Mouse (Mus musculus) lung, embryonic 15.5 days (tissue): ENCODE results near the gene Ginm1. TPM values are rescaled to one million over a fixed set of nuclear protein-coding genes. Genes with fewer than 3 reads are reported as not detected.
A peak's percentile ranks its signal among the peaks of the same experiment; 100 is the strongest.

ENCODE experiments used
- ATAC-seq: fragments of 200-750 bp; cut with Nextera tagmentation; 2 replicates; pipeline ENCODE4 v1.8.0; 2017; ENCODE audit warnings: moderate number of reproducible peaks, borderline replicate concordance; ENCODE audit not compliant: low FRiP score, low TSS enrichment; ENCODE audit errors: extremely low read depth
- H3K27ac ChIP-seq: fragments of 300-500 bp; sonication (generic); 2 replicates; pipeline ENCODE4 v1.5.1; 2015; ENCODE audit warnings: moderate library complexity, mild to moderate bottlenecking, inconsistent platforms
- H3K27me3 ChIP-seq: fragments of 300-500 bp; sonication (generic); 2 replicates; pipeline ENCODE4 v1.6.1; 2015; ENCODE audit warnings: inconsistent platforms
- H3K36me3 ChIP-seq: fragments of 300-500 bp; sonication (generic); 2 replicates; pipeline ENCODE4 v1.6.1; 2015; ENCODE audit warnings: inconsistent platforms
- H3K4me1 ChIP-seq: fragments of 300-500 bp; sonication (generic); 2 replicates; pipeline ENCODE4 v1.6.1; 2015; ENCODE audit warnings: inconsistent platforms
- H3K4me2 ChIP-seq: fragments of 300-500 bp; sonication (generic); 2 replicates; pipeline ENCODE4 v1.6.1; 2015; ENCODE audit warnings: inconsistent platforms, mild to moderate bottlenecking, moderate library complexity
- H3K4me3 ChIP-seq: fragments of 300-500 bp; sonication (generic); 2 replicates; pipeline ENCODE4 v1.5.1; 2015; ENCODE audit warnings: mild to moderate bottlenecking, inconsistent platforms
- H3K9ac ChIP-seq: fragments of 300-500 bp; sonication (generic); 2 replicates; pipeline ENCODE4 v1.6.1; 2015; ENCODE audit warnings: inconsistent platforms
- H3K9me3 ChIP-seq: fragments of 300-500 bp; sonication (generic); 2 replicates; pipeline ENCODE4 v1.6.1; 2016; ENCODE audit warnings: inconsistent platforms
- WGBS: fragments of 180-500 bp; shearing (Covaris S2); methylation state at CpG from one replicate; pipeline ENCODE4 v1.1.7; 2015; 5-methylcytosine and 5-hydroxymethylcytosine counted together
- polyA plus RNA-seq: library from polyadenylated mRNA; unstranded; fragments of >200 nt; fragmentation: Nextera tagmentation; extraction: Ambion mirVana; gene quantifications from 2 replicates; pipeline ENCODE4 v1.2.1, GENCODE M21; 2015

The Ginm1 gene
- 87.7 and 88.8 TPM in 2 replicates for polyA plus RNA-seq

DNA sequence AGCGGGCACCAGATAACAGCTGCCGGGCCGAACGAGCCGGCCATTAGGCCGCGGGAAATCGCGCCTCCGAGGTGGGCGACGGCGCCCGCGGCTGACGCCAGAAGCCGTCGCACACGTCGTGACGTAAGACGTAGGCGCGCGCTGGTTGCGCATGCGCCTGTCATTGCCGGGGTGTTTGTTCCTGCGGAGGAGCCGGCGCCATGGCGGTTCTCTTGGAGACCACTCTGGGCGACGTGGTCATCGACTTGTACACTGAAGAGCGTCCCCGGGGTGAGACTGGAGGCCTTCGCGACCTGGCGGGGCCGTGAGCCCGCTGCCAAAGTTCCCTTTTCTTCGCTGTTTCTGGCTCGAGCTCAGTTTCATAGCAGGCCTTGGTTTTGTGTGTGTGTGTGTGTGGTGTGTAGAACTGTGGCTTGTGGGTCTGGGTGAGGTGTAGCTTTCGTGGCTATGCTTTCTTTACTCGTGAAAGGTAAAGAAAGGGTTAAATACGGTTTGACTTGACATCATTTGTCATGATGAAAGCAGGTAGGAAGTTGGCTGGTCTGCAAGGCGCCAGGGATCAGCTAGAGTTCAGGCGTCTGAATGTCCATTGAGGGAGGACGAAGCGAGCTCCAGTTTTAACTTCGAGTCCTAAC, at the start of gene Ginm1, which contains the start of gene Ppil4:
Gene Ginm1, minus strand, starts transcription at position 74 of the 635 bp plus-strand sequence.
Gene Ppil4, plus strand, starts transcription at position 141 of the 635 bp plus-strand sequence.
- H3K4me1 ChIP-seq, result peaks cover 15% of the 10 kb centered on the region
- peak within 1 kb of the TSS; percentile 74 for H3K4me3 ChIP-seq
- H3K27me3 ChIP-seq, result no peaks in the 10 kb centered on the region
- H3K9me3 ChIP-seq, result no peaks in the 10 kb centered on the region
- H3K27ac ChIP-seq, result peak within 1 kb of the TSS; percentile 48; the same call in 1 of the 2 replicates
- H3K4me2 ChIP-seq, result peak within 1 kb of the TSS; percentile 68
- H3K36me3 ChIP-seq, result peaks cover 27% of the 10 kb centered on the region
- under 1% methylated on average over 52 of the region's 52 CpGs for WGBS
- H3K9ac ChIP-seq, result peak within 1 kb of the TSS; percentile 82
- ATAC-seq, result peak; percentile 95

- H3K4me3 ChIP-seq, result no peak overlapping the region
- ATAC-seq, result peak; percentile 82
- no peaks in the 10 kb centered on the region for H3K27me3 ChIP-seq
- peak overlapping the region; percentile 35 for H3K4me2 ChIP-seq
- H3K9me3 ChIP-seq, result no peaks in the 10 kb centered on the region
- peaks cover 19% of the 10 kb centered on the region for H3K4me1 ChIP-seq
- H3K27ac ChIP-seq, result peak overlapping the region; percentile 62
- no peak overlapping the region for H3K9ac ChIP-seq
- 24% methylated on average over 14 of the region's 14 CpGs for WGBS
- H3K36me3 ChIP-seq, result no peaks in the 10 kb centered on the region
Measured at GRCm38 (mm10) chr10:7841571-7842080, 49.0 kb upstream of the Ginm1 start.

GRCm38 (mm10) chr10:7840785-7841184, 48.2 kb upstream of the Ginm1 start:
- H3K4me1 ChIP-seq, result peaks cover 19% of the 10 kb centered on the region
- ATAC-seq, result no peak
- no peak overlapping the region for H3K27ac ChIP-seq
- H3K9me3 ChIP-seq, result no peaks in the 10 kb centered on the region
- H3K4me3 ChIP-seq, result no peak overlapping the region
- WGBS, result 59% methylated on average over 3 of the region's 3 CpGs
- H3K27me3 ChIP-seq, result no peaks in the 10 kb centered on the region; the same call in 1 of the 2 replicates
- no peaks in the 10 kb centered on the region for H3K36me3 ChIP-seq
- no peak overlapping the region for H3K4me2 ChIP-seq
- no peak overlapping the region for H3K9ac ChIP-seq

DNA sequence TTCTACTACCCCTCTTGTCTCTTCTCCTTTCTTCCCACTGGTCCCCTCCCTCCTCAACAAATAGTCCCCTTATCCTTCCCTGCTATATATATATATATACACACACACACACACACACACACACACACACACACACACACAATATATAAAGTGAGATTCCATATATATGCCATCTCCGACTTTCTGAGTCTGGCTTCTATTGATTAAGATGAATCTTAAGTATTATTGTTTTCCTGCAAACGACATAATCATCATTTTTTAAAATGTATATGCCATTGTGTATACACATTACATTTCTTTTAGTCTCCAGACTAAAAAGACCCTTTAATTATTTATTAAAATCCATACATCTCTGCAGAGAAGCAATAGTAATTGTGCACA, 47.7 kb upstream of the Ginm1 start:
- no peaks in the 10 kb centered on the region for H3K9me3 ChIP-seq
- ATAC-seq, result no peak
- 77% methylated on average over 2 of the region's 2 CpGs for WGBS

DNA sequence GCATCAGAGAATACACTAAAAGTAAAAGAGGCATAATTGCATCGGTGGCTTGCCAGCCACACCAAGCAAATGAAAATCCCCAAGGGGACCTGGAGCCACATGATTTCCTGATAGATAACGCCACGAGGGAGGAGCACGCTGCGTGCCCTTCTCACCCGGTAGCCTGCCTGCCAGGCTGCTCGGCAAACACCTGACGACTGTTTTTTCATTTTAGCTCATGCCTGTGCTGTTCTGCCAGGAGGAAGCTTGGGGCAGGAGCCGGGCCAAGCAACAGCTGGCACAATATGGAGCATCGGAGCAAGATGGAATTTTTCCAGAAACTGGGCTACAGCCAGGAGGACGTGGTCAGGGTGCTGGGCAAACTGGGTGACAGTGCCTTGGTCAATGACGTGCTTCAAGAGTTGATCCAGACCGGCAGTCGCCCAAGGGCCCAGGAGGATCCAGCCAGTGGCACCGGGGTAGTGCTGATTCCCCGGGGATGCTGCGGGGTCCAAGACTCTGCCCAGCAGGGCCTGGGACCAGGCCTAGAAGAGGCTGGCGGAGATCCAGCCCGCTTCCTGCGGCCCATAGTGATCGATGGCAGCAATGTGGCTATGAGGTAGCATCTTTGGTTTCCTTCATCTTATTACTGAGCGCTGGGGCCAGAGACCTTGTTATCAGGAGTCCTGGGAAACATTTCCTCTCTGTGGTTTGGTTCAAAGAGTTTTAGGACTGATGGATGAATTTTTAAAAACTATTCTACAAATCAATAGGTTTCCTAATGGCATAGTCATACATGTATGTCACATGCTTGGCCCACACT, 47.1 kb upstream of the Ginm1 start:
- H3K9ac ChIP-seq, result no peak overlapping the region
- no peak for ATAC-seq
- H3K4me2 ChIP-seq, result no peak overlapping the region
- no peaks in the 10 kb centered on the region for H3K36me3 ChIP-seq
- H3K4me3 ChIP-seq, result no peak overlapping the region
- peaks cover 2% of the 10 kb centered on the region; the same call in 1 of the 2 replicates for H3K27me3 ChIP-seq
- H3K9me3 ChIP-seq, result no peaks in the 10 kb centered on the region
- WGBS, result 60% methylated on average over 22 of the region's 22 CpGs
- peaks cover 19% of the 10 kb centered on the region for H3K4me1 ChIP-seq
- H3K27ac ChIP-seq, result no peak overlapping the region

More for the DNA sequence above, 47.7 kb upstream of the Ginm1 start:
- no peak overlapping the region for H3K9ac ChIP-seq
- H3K36me3 ChIP-seq, result no peaks in the 10 kb centered on the region
- peaks cover 19% of the 10 kb centered on the region for H3K4me1 ChIP-seq
- H3K27me3 ChIP-seq, result peaks cover 2% of the 10 kb centered on the region; the same call in 1 of the 2 replicates
- H3K4me3 ChIP-seq, result no peak overlapping the region
- H3K4me2 ChIP-seq, result no peak overlapping the region
- H3K27ac ChIP-seq, result no peak overlapping the region

DNA sequence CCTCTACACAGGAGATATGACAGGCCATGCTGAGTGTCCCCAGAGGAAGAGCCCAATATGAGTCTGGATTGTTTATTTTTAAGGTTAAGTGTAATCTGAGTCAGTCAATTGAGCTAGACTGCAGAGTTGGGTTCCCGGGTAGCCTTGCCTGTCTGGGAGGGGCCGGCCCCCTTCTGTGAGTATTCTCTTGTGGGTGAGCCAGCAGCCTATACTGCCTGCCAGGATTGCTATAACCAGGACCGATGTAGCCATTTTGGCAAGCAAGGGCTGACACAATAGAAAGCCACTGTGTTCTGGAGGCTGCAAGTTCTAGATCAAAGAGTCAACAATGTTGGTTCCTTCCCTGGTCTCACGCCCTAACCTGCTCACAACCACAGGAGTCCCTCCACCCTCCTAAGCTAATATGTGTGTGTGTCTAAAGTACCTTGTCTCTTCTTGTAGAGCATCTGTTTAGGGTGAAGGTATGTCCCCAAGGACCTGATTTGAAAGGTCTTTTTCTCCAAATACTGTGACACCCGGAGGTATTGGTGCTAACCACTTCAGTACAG, 46.3 kb upstream of the Ginm1 start:
- Histone ChIP-seq H3K27me3 (peaks cover 2% of the 10 kb centered on the region; the same call in 1 of the 2 replicates), H3K4me2 (no peak overlapping the region), H3K4me1 (peaks cover 19% of the 10 kb centered on the region), H3K27ac (no peak overlapping the region), H3K9me3 (no peaks in the 10 kb centered on the region), H3K9ac (no peak overlapping the region), H3K36me3 (no peaks in the 10 kb centered on the region), H3K4me3 (no peak overlapping the region)
- WGBS, result 65% methylated on average over 5 of the region's 5 CpGs
- no peak for ATAC-seq

DNA sequence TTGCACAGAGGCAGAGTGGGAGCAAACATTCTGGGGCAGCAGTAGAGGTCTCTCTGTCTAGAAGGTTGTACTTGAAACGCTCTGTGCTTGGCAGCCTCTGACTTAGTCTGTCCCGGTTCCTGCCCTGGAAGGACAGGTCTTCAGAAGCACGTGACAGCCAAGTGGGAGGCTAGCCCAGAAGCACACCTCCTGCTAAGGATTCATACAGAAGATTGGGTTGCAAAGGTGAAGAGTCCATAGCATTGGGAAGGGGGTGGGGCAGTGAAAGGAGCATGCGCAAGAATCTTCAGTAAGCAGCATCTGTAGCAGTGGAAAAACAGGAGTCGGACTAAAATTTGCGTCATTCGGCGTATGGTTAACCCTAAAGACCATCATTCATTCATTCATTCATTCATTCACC, 45.4 kb upstream of the Ginm1 start:
- Histone ChIP-seq H3K27me3 (peaks cover 2% of the 10 kb centered on the region; the same call in 1 of the 2 replicates), H3K9me3 (no peaks in the 10 kb centered on the region), H3K9ac (no peak overlapping the region), H3K4me1 (peaks cover 19% of the 10 kb centered on the region), H3K27ac (no peak overlapping the region), H3K4me3 (no peak overlapping the region), H3K4me2 (no peak overlapping the region), H3K36me3 (no peaks in the 10 kb centered on the region)
- 83% methylated on average over 8 of the region's 8 CpGs for WGBS
- ATAC-seq, result no peak

DNA sequence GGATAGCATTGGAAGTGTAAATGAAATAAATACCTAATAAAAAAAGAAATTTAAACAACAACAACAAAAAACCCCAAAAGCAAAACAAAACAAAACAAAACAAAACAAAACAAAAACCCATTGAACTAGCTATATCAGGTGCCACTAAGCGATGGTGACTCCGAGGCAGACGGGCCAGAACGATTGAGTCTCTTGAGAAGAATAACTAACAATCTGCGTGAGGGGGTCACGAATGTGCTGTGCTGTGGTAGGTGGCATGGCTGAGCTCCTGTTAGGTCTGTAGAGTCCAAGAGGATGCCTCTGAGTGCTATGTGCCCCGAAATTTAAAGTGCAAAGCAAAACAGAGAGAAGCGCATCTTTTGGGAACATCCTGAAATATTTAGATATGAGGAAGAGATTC, 44.8 kb upstream of the Ginm1 start:
- WGBS, result 87% methylated on average over 8 of the region's 8 CpGs
- Histone ChIP-seq H3K27ac (no peak overlapping the region), H3K9ac (no peak overlapping the region), H3K9me3 (no peaks in the 10 kb centered on the region), H3K36me3 (no peaks in the 10 kb centered on the region), H3K27me3 (peaks cover 2% of the 10 kb centered on the region; the same call in 1 of the 2 replicates), H3K4me2 (no peak overlapping the region), H3K4me3 (no peak overlapping the region), H3K4me1 (peaks cover 22% of the 10 kb centered on the region)
- ATAC-seq, result no peak

DNA sequence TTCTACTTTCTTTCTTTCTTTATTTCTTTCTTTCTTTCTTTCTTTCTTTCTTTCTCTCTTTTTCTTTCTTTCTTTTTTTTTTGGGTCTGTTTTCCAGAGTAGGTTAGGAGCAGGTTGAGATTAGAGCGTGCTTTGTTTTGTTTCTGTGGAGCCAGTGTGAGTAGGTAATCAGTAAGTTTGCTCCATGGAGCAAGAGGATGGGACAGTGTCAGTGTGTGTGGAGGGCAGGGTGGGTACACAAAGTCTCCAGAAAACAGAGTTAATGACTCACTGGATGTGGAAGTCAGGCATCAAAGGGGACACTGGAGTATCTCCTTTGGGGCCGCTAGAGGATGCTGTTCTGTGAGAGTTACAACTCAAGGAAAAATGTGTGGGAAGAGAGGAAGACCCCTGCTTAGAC, 44.3 kb upstream of the Ginm1 start:
- no peak overlapping the region for H3K4me3 ChIP-seq
- no peak overlapping the region for H3K9ac ChIP-seq
- H3K9me3 ChIP-seq, result no peaks in the 10 kb centered on the region
- 63% methylated on average over 2 of the region's 2 CpGs for whole genome bisulfite sequencing
- peaks cover 22% of the 10 kb centered on the region for H3K4me1 ChIP-seq
- H3K36me3 ChIP-seq, result no peaks in the 10 kb centered on the region
- peaks cover 2% of the 10 kb centered on the region; the same call in 1 of the 2 replicates for H3K27me3 ChIP-seq
- no peak overlapping the region for H3K4me2 ChIP-seq
- H3K27ac ChIP-seq, result no peak overlapping the region
- no peak for ATAC-seq

- H3K4me2 ChIP-seq, result no peak overlapping the region
- H3K4me1 ChIP-seq, result peaks cover 14% of the 10 kb centered on the region
- no peak overlapping the region for H3K27ac ChIP-seq
- no peak for ATAC-seq
- H3K9ac ChIP-seq, result no peak overlapping the region
- no peaks in the 10 kb centered on the region for H3K9me3 ChIP-seq
- no peak overlapping the region for H3K4me3 ChIP-seq
- peaks cover 2% of the 10 kb centered on the region; the same call in 1 of the 2 replicates for H3K27me3 ChIP-seq
- H3K36me3 ChIP-seq, result no peaks in the 10 kb centered on the region
- WGBS, result 39% methylated on average over 10 of the region's 10 CpGs
Measured at GRCm38 (mm10) chr10:7834671-7835225, 42.1 kb upstream of the Ginm1 start.

- peaks cover 2% of the 10 kb centered on the region; the same call in 1 of the 2 replicates for H3K27me3 ChIP-seq
- H3K9me3 ChIP-seq, result no peaks in the 10 kb centered on the region
- H3K27ac ChIP-seq, result no peak overlapping the region
- no peak overlapping the region for H3K9ac ChIP-seq
- WGBS, result 72% methylated on average over 9 of the region's 9 CpGs
- H3K4me3 ChIP-seq, result no peak overlapping the region
- no peak overlapping the region for H3K4me2 ChIP-seq
- H3K4me1 ChIP-seq, result peaks cover 14% of the 10 kb centered on the region
- no peak for ATAC-seq
- no peaks in the 10 kb centered on the region for H3K36me3 ChIP-seq
Measured at GRCm38 (mm10) chr10:7833377-7834165, 40.9 kb upstream of the Ginm1 start.
